Mouse (Mus musculus) cerebellum, adult 2 months (tissue): ENCODE results near the gene Lmntd1.

ENCODE experiments used
- CTCF ChIP-seq: fragments of 200-500 bp; IDR thresholded peaks from 2 replicates; pipeline ENCODE4 v1.5.1; 2011; ENCODE audit warnings: low read depth, mild to moderate bottlenecking, control low read depth, low read length, moderate library complexity, borderline replicate concordance; ENCODE audit not compliant: insufficient read depth
- POLR2A ChIP-seq: fragments of 200-500 bp; IDR thresholded peaks from 2 replicates; pipeline ENCODE4 v1.6.1; 2011; ENCODE audit warnings: low read length, control low read depth, borderline replicate concordance; ENCODE audit not compliant: insufficient read depth

GRCm38 (mm10) chr6:145324470-145324869, 289.6 kb downstream of the Lmntd1 start:
- TF ChIP-seq CTCF (no peak), POLR2A (no peak)
